Mouse (Mus musculus): ENCODE measurements at regions not wholly inside any gene's neighbourhood (a gene's known extent, or its start where the extent isn't known, plus 50 kb on each side); places are given as distances from the start of the nearest gene placed in this dataset.

DNA sequence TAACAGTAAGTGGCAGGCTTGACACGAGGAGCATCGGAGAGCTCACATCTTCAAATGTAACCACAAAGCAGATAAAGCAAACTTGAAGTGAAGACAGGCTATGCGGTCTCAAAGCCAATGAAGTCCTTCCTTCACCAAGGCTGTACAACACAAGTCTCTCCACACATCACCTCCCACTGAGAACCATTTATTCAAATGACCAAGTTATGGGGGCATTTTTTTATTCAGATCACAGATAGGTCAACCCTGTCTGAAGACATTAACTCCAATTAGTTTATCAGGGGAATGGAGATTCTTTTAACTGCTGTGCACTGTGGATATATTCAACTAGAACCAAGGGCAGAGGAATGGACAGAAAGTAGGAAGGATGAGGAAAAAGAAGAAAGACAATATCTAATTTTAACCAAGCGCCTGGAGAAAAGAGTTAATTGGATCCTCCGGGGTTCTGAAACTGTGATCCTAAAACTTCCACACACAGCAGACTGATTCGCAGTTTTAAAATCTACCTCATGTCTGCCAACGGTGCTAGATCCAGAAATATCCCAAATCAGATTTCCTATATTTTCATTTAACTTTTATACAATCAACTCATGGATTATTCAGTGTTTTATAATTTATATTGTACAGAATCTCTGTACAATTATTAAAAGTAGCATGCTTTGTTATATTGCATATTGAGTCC is 444.8 kb downstream of the Basp1 start:
- no peak for TF ChIP-seq CTCF (conservative IDR thresholded peaks at IDR 0.05; ENCODE audit: insufficient read depth, insufficient read length, low read depth, low read length)
- no peak for TF ChIP-seq POLR2A (IDR thresholded peaks at IDR 0.05; ENCODE audit: low read depth, low read length)
